Mouse (Mus musculus) hindbrain, embryonic 15.5 days (tissue): ENCODE data around the gene Cog5. TPM values are rescaled to one million over a fixed set of nuclear protein-coding genes. Genes with fewer than 3 reads are reported as not detected.

Experiments
- ATAC-seq: fragments of 200-750 bp; cut with Nextera tagmentation; 2 replicates; pipeline ENCODE4 v1.8.0; 2017; ENCODE audit warnings: low read depth, moderate number of reproducible peaks, moderate TSS enrichment; ENCODE audit not compliant: low FRiP score
- H3K27ac ChIP-seq: fragments of 300-500 bp; sonication (generic); replicated peaks from 2 replicates; pipeline ENCODE4 v1.5.1; 2015; ENCODE audit warnings: mild to moderate bottlenecking, inconsistent platforms
- H3K27me3 ChIP-seq: fragments of 300-500 bp; sonication (generic); 2 replicates; pipeline ENCODE4 v1.6.1; 2015; ENCODE audit warnings: control low read depth, inconsistent platforms
- H3K36me3 ChIP-seq: fragments of 300-500 bp; sonication (generic); 2 replicates; pipeline ENCODE4 v1.6.1; 2015; ENCODE audit warnings: control low read depth, inconsistent platforms
- H3K4me1 ChIP-seq: fragments of 300-500 bp; sonication (generic); replicated peaks from 2 replicates; pipeline ENCODE4 v1.6.1; 2015; ENCODE audit warnings: control low read depth, inconsistent platforms
- H3K4me2 ChIP-seq: fragments of 300-500 bp; sonication (generic); 2 replicates; pipeline ENCODE4 v1.6.1; 2015; ENCODE audit warnings: moderate library complexity, mild to moderate bottlenecking, inconsistent platforms
- H3K4me3 ChIP-seq: fragments of 300-500 bp; sonication (generic); 2 replicates; pipeline ENCODE4 v1.5.1; 2015; ENCODE audit warnings: mild to moderate bottlenecking, inconsistent platforms
- H3K9ac ChIP-seq: fragments of 300-500 bp; sonication (generic); 2 replicates; pipeline ENCODE4 v1.6.1; 2015; ENCODE audit warnings: inconsistent platforms
- H3K9me3 ChIP-seq: fragments of 300-500 bp; sonication (generic); 2 replicates; pipeline ENCODE4 v1.6.1; 2016; ENCODE audit warnings: control low read depth, inconsistent platforms
- WGBS: fragments of 180-500 bp; shearing (Covaris S2); methylation state at CpG from one replicate; pipeline ENCODE4 v1.1.7; 2015; 5-methylcytosine and 5-hydroxymethylcytosine counted together
- polyA plus RNA-seq: library from polyadenylated mRNA; unstranded; fragments of >200 nt; fragmentation: Nextera tagmentation; extraction: Ambion mirVana; gene quantifications from 2 replicates; pipeline ENCODE4 v1.2.1, GENCODE M21; 2015

The Cog5 gene
- polyA plus RNA-seq, 1 experiment from 2014 or later = 26.9 TPM

GRCm38 (mm10) chr12:31654965-31655477 is 352 bp downstream of the Cog5 start:
- no peaks in the 10 kb centered on the region for H3K9me3 ChIP-seq
- peak overlapping the region; percentile 71 for H3K9ac ChIP-seq
- WGBS = 1% methylated on average over 29 of the region's 29 CpGs
- H3K4me1 ChIP-seq = peaks cover 12% of the 10 kb centered on the region
- peak overlapping the region; percentile 69 for H3K4me2 ChIP-seq
- peak overlapping the region; percentile 71 for H3K4me3 ChIP-seq
- no peaks in the 10 kb centered on the region for H3K36me3 ChIP-seq
- no peaks in the 10 kb centered on the region for H3K27me3 ChIP-seq
- peak; percentile 87 for ATAC-seq
- H3K27ac ChIP-seq = peak overlapping the region; percentile 83

GRCm38 (mm10) chr12:31656841-31657240 is 2.2 kb downstream of the Cog5 start:
- no peak overlapping the region for H3K4me3 ChIP-seq
- no peak overlapping the region for H3K27ac ChIP-seq
- peaks cover 12% of the 10 kb centered on the region for H3K4me1 ChIP-seq
- no peak for ATAC-seq
- no peaks in the 10 kb centered on the region for H3K9me3 ChIP-seq
- no peak overlapping the region for H3K4me2 ChIP-seq
- no peaks in the 10 kb centered on the region for H3K36me3 ChIP-seq
- H3K9ac ChIP-seq = no peak overlapping the region
- WGBS = 92% methylated on average over 2 of the region's 2 CpGs
- no peaks in the 10 kb centered on the region for H3K27me3 ChIP-seq

GRCm38 (mm10) chr12:31665999-31666398 is 11.3 kb downstream of the Cog5 start:
- Histone ChIP-seq H3K9ac (no peak overlapping the region), H3K4me2 (no peak overlapping the region), H3K27ac (no peak overlapping the region), H3K9me3 (no peaks in the 10 kb centered on the region), H3K4me1 (no peaks in the 10 kb centered on the region), H3K4me3 (no peak overlapping the region), H3K27me3 (no peaks in the 10 kb centered on the region), H3K36me3 (peaks cover 14% of the 10 kb centered on the region; the same call in 1 of the 2 replicates)
- 71% methylated on average over 6 of the region's 6 CpGs for WGBS
- no peak for ATAC-seq

GRCm38 (mm10) chr12:31667187-31667586 is 12.5 kb downstream of the Cog5 start:
- Histone ChIP-seq H3K4me3 (no peak overlapping the region), H3K9me3 (no peaks in the 10 kb centered on the region), H3K4me1 (no peaks in the 10 kb centered on the region), H3K36me3 (peaks cover 21% of the 10 kb centered on the region; the same call in 1 of the 2 replicates), H3K27ac (no peak overlapping the region), H3K27me3 (no peaks in the 10 kb centered on the region), H3K9ac (no peak overlapping the region), H3K4me2 (no peak overlapping the region)
- no peak for ATAC-seq
- WGBS = 44% methylated on average over 3 of the region's 3 CpGs

GRCm38 (mm10) chr12:31686679-31687078 is 32.0 kb downstream of the Cog5 start:
- H3K27ac ChIP-seq = no peak overlapping the region
- no peak for ATAC-seq
- H3K4me2 ChIP-seq = no peak overlapping the region

GRCm38 (mm10) chr12:31693278-31693677 is 38.6 kb downstream of the Cog5 start:
- Histone ChIP-seq H3K4me3 (no peak overlapping the region), H3K36me3 (no peaks in the 10 kb centered on the region), H3K9me3 (no peaks in the 10 kb centered on the region), H3K4me1 (no peaks in the 10 kb centered on the region), H3K9ac (no peak overlapping the region), H3K4me2 (no peak overlapping the region), H3K27ac (no peak overlapping the region), H3K27me3 (no peaks in the 10 kb centered on the region)
- 90% methylated on average over 1 of the region's 1 CpGs for WGBS
- no peak for ATAC-seq

More at GRCm38 (mm10) chr12:31686679-31687078, 32.0 kb downstream of the Cog5 start:
- 0 out of 2 replicates have a peak, but pooled peaks cover 4% of the 10 kb centered on the region for H3K36me3 ChIP-seq
- H3K4me1 ChIP-seq = no peaks in the 10 kb centered on the region
- WGBS = 98% methylated on average over 3 of the region's 3 CpGs
- no peak overlapping the region for H3K4me3 ChIP-seq
- H3K9ac ChIP-seq = no peak overlapping the region
- no peaks in the 10 kb centered on the region for H3K9me3 ChIP-seq
- H3K27me3 ChIP-seq = no peaks in the 10 kb centered on the region

GRCm38 (mm10) chr12:31700623-31701347 is 46.1 kb downstream of the Cog5 start:
- no peak overlapping the region for H3K4me3 ChIP-seq
- H3K4me2 ChIP-seq = no peak overlapping the region
- H3K9me3 ChIP-seq = no peaks in the 10 kb centered on the region
- no peak overlapping the region for H3K9ac ChIP-seq
- H3K36me3 ChIP-seq = no peaks in the 10 kb centered on the region
- ATAC-seq = no peak
- no peaks in the 10 kb centered on the region for H3K27me3 ChIP-seq
- WGBS = 38% methylated on average over 5 of the region's 5 CpGs
- no peaks in the 10 kb centered on the region for H3K4me1 ChIP-seq
- H3K27ac ChIP-seq = no peak overlapping the region

- WGBS = 75% methylated on average over 5 of the region's 5 CpGs
- H3K27ac ChIP-seq = no peak overlapping the region
These were observed 46.7 kb downstream of the Cog5 start for GRCm38 (mm10) chr12:31701411-31701810.

GRCm38 (mm10) chr12:31703904-31704303 is 49.2 kb downstream of the Cog5 start:
- H3K4me2 ChIP-seq = no peak overlapping the region

More at GRCm38 (mm10) chr12:31701411-31701810, 46.7 kb downstream of the Cog5 start:
- Histone ChIP-seq H3K27me3 (no peaks in the 10 kb centered on the region), H3K9ac (no peak overlapping the region), H3K36me3 (no peaks in the 10 kb centered on the region), H3K4me3 (no peak overlapping the region), H3K4me2 (no peak overlapping the region), H3K4me1 (no peaks in the 10 kb centered on the region), H3K9me3 (no peaks in the 10 kb centered on the region)
- ATAC-seq = no peak

GRCm38 (mm10) chr12:31706168-31706567 is 51.5 kb downstream of the Cog5 start:
- H3K9me3 ChIP-seq = no peaks in the 10 kb centered on the region
- no peaks in the 10 kb centered on the region for H3K27me3 ChIP-seq
- H3K9ac ChIP-seq = no peak overlapping the region
- H3K4me2 ChIP-seq = no peak overlapping the region
- H3K27ac ChIP-seq = no peak overlapping the region
- H3K36me3 ChIP-seq = no peaks in the 10 kb centered on the region
- WGBS = 56% methylated on average over 2 of the region's 2 CpGs
- H3K4me1 ChIP-seq = peaks cover 10% of the 10 kb centered on the region
- no peak for ATAC-seq
- no peak overlapping the region for H3K4me3 ChIP-seq

More at GRCm38 (mm10) chr12:31703904-31704303, 49.2 kb downstream of the Cog5 start:
- Histone ChIP-seq H3K27me3 (no peaks in the 10 kb centered on the region), H3K36me3 (no peaks in the 10 kb centered on the region), H3K9ac (no peak overlapping the region), H3K9me3 (no peaks in the 10 kb centered on the region), H3K4me3 (no peak overlapping the region), H3K27ac (no peak overlapping the region), H3K4me1 (no peaks in the 10 kb centered on the region)
- no peak for ATAC-seq
- 67% methylated on average over 6 of the region's 6 CpGs for WGBS

GRCm38 (mm10) chr12:31707531-31707930 is 52.9 kb downstream of the Cog5 start:
- H3K9ac ChIP-seq = no peak overlapping the region
- WGBS = 84% methylated on average over 1 of the region's 1 CpGs
- no peaks in the 10 kb centered on the region for H3K27me3 ChIP-seq
- ATAC-seq = no peak
- H3K4me3 ChIP-seq = no peak overlapping the region
- no peak overlapping the region for H3K27ac ChIP-seq
- H3K36me3 ChIP-seq = no peaks in the 10 kb centered on the region
- no peak overlapping the region for H3K4me2 ChIP-seq
- peaks cover 10% of the 10 kb centered on the region for H3K4me1 ChIP-seq
- H3K9me3 ChIP-seq = no peaks in the 10 kb centered on the region

- Histone ChIP-seq H3K4me1 (peaks cover 10% of the 10 kb centered on the region), H3K9ac (no peak overlapping the region), H3K9me3 (no peaks in the 10 kb centered on the region), H3K4me3 (peak overlapping the region; percentile 19; the same call in 1 of the 2 replicates), H3K4me2 (peak overlapping the region; percentile 61), H3K36me3 (no peaks in the 10 kb centered on the region), H3K27me3 (no peaks in the 10 kb centered on the region), H3K27ac (no peak overlapping the region)
- no peak for ATAC-seq
- WGBS = 53% methylated on average over 6 of the region's 6 CpGs
These were observed 55.0 kb downstream of the Cog5 start for GRCm38 (mm10) chr12:31709665-31710064.
